Comparison of ENCODE assay signal across 8 mouse cellular contexts in the genomic region with DNA sequence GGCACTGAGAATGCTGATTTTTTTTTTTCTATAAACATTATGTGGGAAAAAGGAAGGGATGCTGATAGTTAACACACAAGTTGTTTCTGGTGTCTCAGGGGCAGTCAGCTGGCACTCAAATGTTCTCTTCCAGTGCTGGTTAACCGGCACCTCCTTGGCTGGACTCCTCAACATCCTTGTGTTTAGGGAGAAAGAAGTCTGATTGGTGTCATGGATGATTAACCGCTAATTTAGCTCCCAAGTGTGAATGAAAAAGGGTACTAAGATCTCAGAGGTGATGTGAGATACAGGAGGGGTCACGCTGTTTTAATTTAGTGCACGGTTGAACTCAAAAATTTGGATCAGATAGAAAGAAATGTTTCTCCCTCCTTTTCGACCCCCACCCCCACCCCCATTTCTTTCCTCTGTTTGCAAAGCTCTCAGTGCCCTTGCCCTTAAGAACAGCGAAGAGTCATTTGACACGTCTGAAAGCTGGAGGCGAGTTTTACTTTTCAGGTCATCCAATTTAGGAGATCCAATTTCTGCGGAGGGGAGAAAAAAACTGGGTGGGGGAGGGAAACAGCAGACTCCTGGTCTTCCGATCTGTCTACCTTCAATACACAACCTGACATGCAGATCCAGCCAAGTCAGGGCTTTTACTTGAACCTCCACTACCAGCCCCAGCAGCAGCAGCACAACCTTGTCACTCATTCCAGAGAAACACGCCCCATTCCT. TPM values are rescaled to one million over a fixed set of nuclear protein-coding genes. Genes with fewer than 3 reads are reported as not detected.
DNase-seq lines count a peak whose midpoint lies in the region; ATAC-seq and TF ChIP-seq lines count a peak whose summit lies in the region.

No protein-coding gene starts in this region.

- DNase-seq in embryo, embryonic 10 days (ENCODE audit: low spot score) = peak; percentile 51
- DNase-seq in embryo, embryonic 10.5 days (ENCODE audit: low spot score) = no peak
- DNase-seq in neural tube, embryonic 11.5 days (ENCODE audit: low spot score) = no peak
- no peak for DNase-seq in neural tube, embryonic 10.5 days (ENCODE audit: extremely low spot score, low spot score)
- no peak for DNase-seq in limb, embryonic 14.5 days (ENCODE audit: low spot score)
- DNase-seq in stomach, postnatal 0 days (ENCODE audit: low spot score) = no peak
- DNase-seq in T-cell, adult 2 months (ENCODE audit: low spot score) = no peak
- no peak for DNase-seq in left cerebral cortex, postnatal 10 days (ENCODE audit: extremely low spot score in 1 of 2, low spot score in 2 of 2)

- peak overlapping the region; percentile 98 for H3K27ac ChIP-seq in neural tube, embryonic 11.5 days (ENCODE audit: low read depth, low read length)
- H3K27ac ChIP-seq in limb, embryonic 14.5 days (replicated peaks; ENCODE audit: low read depth, low read length) = no peak overlapping the region
- 0 out of 2 replicates have a peak overlapping the region, but pooled peaks have one; percentile 45 for H3K27ac ChIP-seq in stomach, postnatal 0 days (replicated peaks)

- peak overlapping the region; percentile 98 for H3K4me3 ChIP-seq in neural tube, embryonic 11.5 days (ENCODE audit: low read depth, low read length)
- H3K4me3 ChIP-seq in limb, embryonic 14.5 days (replicated peaks; ENCODE audit: low read length) = peak overlapping the region; percentile 90
- H3K4me3 ChIP-seq in stomach, postnatal 0 days (ENCODE audit: low read depth, low read length) = peak overlapping the region; percentile 89

- TF ChIP-seq EP300 in stomach, postnatal 0 days (optimal IDR thresholded peaks at IDR 0.05) = no peak

- no peaks in the 10 kb centered on the region for H3K9me3 ChIP-seq in neural tube, embryonic 11.5 days (ENCODE audit: control insufficient read depth, low read length)
- H3K9me3 ChIP-seq in limb, embryonic 14.5 days (ENCODE audit: control insufficient read depth, low read length) = no peaks in the 10 kb centered on the region
- H3K9me3 ChIP-seq in stomach, postnatal 0 days (ENCODE audit: control insufficient read depth, low read length) = no peaks in the 10 kb centered on the region

- TF ChIP-seq CTCF in stomach, postnatal 0 days (IDR thresholded peaks at IDR 0.05; ENCODE audit: low read depth) = no peak

- no peaks in the 10 kb centered on the region for H3K36me3 ChIP-seq in neural tube, embryonic 11.5 days (ENCODE audit: control insufficient read depth, insufficient read depth, low read length)
- no peaks in the 10 kb centered on the region; the same call in 1 of the 2 replicates for H3K36me3 ChIP-seq in limb, embryonic 14.5 days (ENCODE audit: control insufficient read depth, insufficient read depth, low read length)
- no peaks in the 10 kb centered on the region for H3K36me3 ChIP-seq in stomach, postnatal 0 days (ENCODE audit: control insufficient read depth, insufficient read depth, low read length)

- intact Hi-C loops in left cerebral cortex, postnatal 10 days (cut with DNase I) = loop anchor here (10.0 kb wide), 1 partner anchor 98 kb away; the partner anchor contains the start of gene Ccdc34

- peak; percentile 4 for ATAC-seq in neural tube, embryonic 11.5 days (ENCODE audit: insufficient read depth, low FRiP score, low TSS enrichment)
- ATAC-seq in limb, embryonic 14.5 days (ENCODE audit: low FRiP score, low read depth) = no peak; the same call in 1 of the 2 replicates
- ATAC-seq in stomach, postnatal 0 days (ENCODE audit: low FRiP score, low TSS enrichment) = no peak

- WGBS in neural tube, embryonic 11.5 days = 2% methylated on average over 11 of the region's 11 CpGs
- 4% methylated on average over 11 of the region's 11 CpGs for WGBS in limb, embryonic 14.5 days
- WGBS in stomach, postnatal 0 days = 8% methylated on average over 11 of the region's 11 CpGs

- no peaks in the 10 kb centered on the region for H3K27me3 ChIP-seq in neural tube, embryonic 11.5 days (ENCODE audit: control insufficient read depth, insufficient read depth, low read length)
- no peaks in the 10 kb centered on the region for H3K27me3 ChIP-seq in limb, embryonic 14.5 days (ENCODE audit: control insufficient read depth, insufficient read depth, low read length)
- H3K27me3 ChIP-seq in stomach, postnatal 0 days (ENCODE audit: control insufficient read depth, insufficient read depth, low read length) = no peaks in the 10 kb centered on the region

- H3K4me1 ChIP-seq in neural tube, embryonic 11.5 days (ENCODE audit: control insufficient read depth, insufficient read depth, low read length) = peaks cover 21% of the 10 kb centered on the region
- peaks cover 31% of the 10 kb centered on the region for H3K4me1 ChIP-seq in limb, embryonic 14.5 days (ENCODE audit: control insufficient read depth, insufficient read depth, low read length)
- no peaks in the 10 kb centered on the region for H3K4me1 ChIP-seq in stomach, postnatal 0 days (replicated peaks; ENCODE audit: control insufficient read depth, insufficient read depth)

- TF ChIP-seq POLR2A in limb, embryonic 14.5 days (IDR thresholded peaks at IDR 0.05; ENCODE audit: borderline replicate concordance, extremely low read depth, insufficient read depth, insufficient read length) = no peak

- H3K9ac ChIP-seq in neural tube, embryonic 11.5 days (ENCODE audit: low read length) = no peak overlapping the region
- no peak overlapping the region for H3K9ac ChIP-seq in limb, embryonic 14.5 days (ENCODE audit: low read depth, low read length, severe bottlenecking)
- no peak overlapping the region for H3K9ac ChIP-seq in stomach, postnatal 0 days (ENCODE audit: low read length)

- peak overlapping the region; percentile 91 for H3K4me2 ChIP-seq in neural tube, embryonic 11.5 days (ENCODE audit: low read depth)
- peak overlapping the region; percentile 82 for H3K4me2 ChIP-seq in limb, embryonic 14.5 days (replicated peaks; ENCODE audit: low read depth, low read length, severe bottlenecking)
- H3K4me2 ChIP-seq in stomach, postnatal 0 days (replicated peaks; ENCODE audit: low read depth) = peak overlapping the region; percentile 80

RNA-seq across cellular contexts. Expression of gene Lgr4, which starts 0.5 kb away (rescaled TPM):
- polyA plus RNA-seq in neural tube, embryonic 11.5 days (2014; fragmentation: Nextera tagmentation; extraction: Ambion mirVana) = 19.7 and 21.1 TPM in 2 replicates
- polyA plus RNA-seq in limb, embryonic 14.5 days (2012; rRNA removed) = 32.3 and 41.2 TPM in 2 replicates
- polyA plus RNA-seq in limb, embryonic 14.5 days (2014; fragmentation: Nextera tagmentation; extraction: Ambion mirVana) = 27.8 and 31.9 TPM in 2 replicates
- 15.0 and 16.0 TPM in 2 replicates for polyA plus RNA-seq in stomach, postnatal 0 days (2015; fragmentation: Nextera tagmentation; extraction: Ambion mirVana)
- total RNA-seq in left cerebral cortex, postnatal 10 days (2021) = 10 to 100 TPM; 19.6 to 21.2 TPM

RNA-seq across cellular contexts. Expression of gene Lin7c, which starts 26.3 kb away (rescaled TPM):
- polyA plus RNA-seq in neural tube, embryonic 11.5 days (2014; fragmentation: Nextera tagmentation; extraction: Ambion mirVana) = 136 and 146 TPM in 2 replicates
- polyA plus RNA-seq in limb, embryonic 14.5 days (2012; rRNA removed) = 19.5 and 20.5 TPM in 2 replicates
- 53.4 and 55.4 TPM in 2 replicates for polyA plus RNA-seq in limb, embryonic 14.5 days (2014; fragmentation: Nextera tagmentation; extraction: Ambion mirVana)
- 36.1 and 38.4 TPM in 2 replicates for polyA plus RNA-seq in stomach, postnatal 0 days (2015; fragmentation: Nextera tagmentation; extraction: Ambion mirVana)
- total RNA-seq in left cerebral cortex, postnatal 10 days (2021) = 100 to 1,000 TPM; 124 to 133 TPM
